Mouse (Mus musculus): ENCODE measurements around the gene Ezr. TPM values are rescaled to one million over a fixed set of nuclear protein-coding genes. Genes with fewer than 3 reads are reported as not detected.

The Ezr gene
- total and polyA plus RNA-seq, 2 experiments from 2014 or later: 45.4 to 60.2 TPM

GRCm38 (mm10) chr17:6807827-6808520 lies 25.4 kb upstream of the Ezr start:
- Histone ChIP-seq H3K27me3 (ENCODE audit: insufficient read depth, low read length) (no peaks in the 10 kb centered on the region), H3K4me2 (ENCODE audit: low read depth) (no peak overlapping the region), H3K4me1 (ENCODE audit: insufficient read depth) (no peaks in the 10 kb centered on the region), H3K4me3 (ENCODE audit: low read depth, low read length) (no peak overlapping the region), H3K36me3 (ENCODE audit: insufficient read depth) (no peaks in the 10 kb centered on the region), H3K9me3 (ENCODE audit: low read length) (no peaks in the 10 kb centered on the region), H3K27ac (ENCODE audit: low read depth, low read length) (peak overlapping the region; percentile 23; the same call in 1 of the 2 replicates), H3K9ac (no peak overlapping the region)
- no peak for TF ChIP-seq CTCF (IDR thresholded peaks at IDR 0.05; ENCODE audit: low read depth)
- DNase-seq (no peak), ATAC-seq (no peak)
- WGBS: 89% methylated on average over 16 of the region's 16 CpGs

- Histone ChIP-seq H3K27ac (ENCODE audit: low read depth, low read length) (no peak overlapping the region), H3K9me3 (ENCODE audit: low read length) (0 out of 2 replicates have a peak, but pooled peaks cover 5% of the 10 kb centered on the region), H3K4me2 (ENCODE audit: low read depth) (no peak overlapping the region), H3K4me1 (ENCODE audit: insufficient read depth) (no peaks in the 10 kb centered on the region), H3K36me3 (ENCODE audit: insufficient read depth) (no peaks in the 10 kb centered on the region), H3K4me3 (ENCODE audit: low read depth, low read length) (no peak overlapping the region), H3K27me3 (ENCODE audit: insufficient read depth, low read length) (no peaks in the 10 kb centered on the region), H3K9ac (no peak overlapping the region)
- DNase-seq (no peak), ATAC-seq (no peak)
- 82% methylated on average over 6 of the region's 6 CpGs for WGBS
- no peak for TF ChIP-seq CTCF (IDR thresholded peaks at IDR 0.05; ENCODE audit: low read depth)
Observed at GRCm38 (mm10) chr17:6804853-6805543, 22.4 kb upstream of the Ezr start.

- H3K27me3 ChIP-seq (ENCODE audit: insufficient read depth, low read length): no peaks in the 10 kb centered on the region
- no peaks in the 10 kb centered on the region for H3K36me3 ChIP-seq (ENCODE audit: insufficient read depth)
- H3K9ac ChIP-seq: no peak overlapping the region
- H3K9me3 ChIP-seq (ENCODE audit: low read length): 0 out of 2 replicates have a peak, but pooled peaks cover 5% of the 10 kb centered on the region
- H3K27ac ChIP-seq (ENCODE audit: low read depth, low read length): no peak overlapping the region
- 62% methylated on average over 6 of the region's 6 CpGs for WGBS
- H3K4me2 ChIP-seq (ENCODE audit: low read depth): no peak overlapping the region
- no peak for TF ChIP-seq CTCF (IDR thresholded peaks at IDR 0.05; ENCODE audit: low read depth)
- no peak for DNase-seq
- no peak overlapping the region for H3K4me3 ChIP-seq (ENCODE audit: low read depth, low read length)
- no peak for ATAC-seq
- H3K4me1 ChIP-seq (ENCODE audit: insufficient read depth): no peaks in the 10 kb centered on the region
Observed at GRCm38 (mm10) chr17:6804111-6804510, 21.5 kb upstream of the Ezr start.

GRCm38 (mm10) chr17:6803614-6804013 lies 21.0 kb upstream of the Ezr start:
- Histone ChIP-seq H3K36me3 (ENCODE audit: insufficient read depth) (no peaks in the 10 kb centered on the region), H3K27me3 (ENCODE audit: insufficient read depth, low read length) (no peaks in the 10 kb centered on the region), H3K27ac (ENCODE audit: low read depth, low read length) (no peak overlapping the region), H3K9me3 (ENCODE audit: low read length) (0 out of 2 replicates have a peak, but pooled peaks cover 5% of the 10 kb centered on the region), H3K4me3 (ENCODE audit: low read depth, low read length) (no peak overlapping the region), H3K9ac (no peak overlapping the region), H3K4me2 (ENCODE audit: low read depth) (no peak overlapping the region), H3K4me1 (ENCODE audit: insufficient read depth) (no peaks in the 10 kb centered on the region)
- ATAC-seq (no peak), DNase-seq (no peak)
- TF ChIP-seq CTCF (IDR thresholded peaks at IDR 0.05; ENCODE audit: low read depth): no peak
- WGBS: 95% methylated on average over 1 of the region's 1 CpGs

- H3K36me3 ChIP-seq (ENCODE audit: insufficient read depth): no peaks in the 10 kb centered on the region
- 0 out of 2 replicates have a peak, but pooled peaks cover 5% of the 10 kb centered on the region for H3K9me3 ChIP-seq (ENCODE audit: low read length)
- no peak overlapping the region for H3K4me3 ChIP-seq (ENCODE audit: low read depth, low read length)
- no peak overlapping the region for H3K4me2 ChIP-seq (ENCODE audit: low read depth)
- H3K27me3 ChIP-seq (ENCODE audit: insufficient read depth, low read length): no peaks in the 10 kb centered on the region
- ATAC-seq (no peak), DNase-seq (no peak)
- no peak for TF ChIP-seq CTCF (IDR thresholded peaks at IDR 0.05; ENCODE audit: low read depth)
- no peak overlapping the region for H3K9ac ChIP-seq
- no peaks in the 10 kb centered on the region for H3K4me1 ChIP-seq (ENCODE audit: insufficient read depth)
- 80% methylated on average over 12 of the region's 12 CpGs for WGBS
- H3K27ac ChIP-seq (ENCODE audit: low read depth, low read length): no peak overlapping the region
Observed at GRCm38 (mm10) chr17:6798392-6799061, 15.9 kb upstream of the Ezr start.

- no peak overlapping the region for H3K27ac ChIP-seq (ENCODE audit: low read depth, low read length)
- H3K9ac ChIP-seq: no peak overlapping the region
- DNase-seq (no peak), ATAC-seq (no peak)
- 76% methylated on average over 4 of the region's 4 CpGs for WGBS
- TF ChIP-seq CTCF (IDR thresholded peaks at IDR 0.05; ENCODE audit: low read depth): no peak
- no peaks in the 10 kb centered on the region for H3K4me1 ChIP-seq (ENCODE audit: insufficient read depth)
- 0 out of 2 replicates have a peak, but pooled peaks cover 5% of the 10 kb centered on the region for H3K9me3 ChIP-seq (ENCODE audit: low read length)
- no peak overlapping the region for H3K4me2 ChIP-seq (ENCODE audit: low read depth)
- no peaks in the 10 kb centered on the region for H3K27me3 ChIP-seq (ENCODE audit: insufficient read depth, low read length)
- no peaks in the 10 kb centered on the region for H3K36me3 ChIP-seq (ENCODE audit: insufficient read depth)
- no peak overlapping the region for H3K4me3 ChIP-seq (ENCODE audit: low read depth, low read length)
Observed at GRCm38 (mm10) chr17:6797471-6797870, 14.9 kb upstream of the Ezr start.
